Mouse (Mus musculus): ENCODE measurements around the gene Htr5b.

The Htr5b gene

DNA sequence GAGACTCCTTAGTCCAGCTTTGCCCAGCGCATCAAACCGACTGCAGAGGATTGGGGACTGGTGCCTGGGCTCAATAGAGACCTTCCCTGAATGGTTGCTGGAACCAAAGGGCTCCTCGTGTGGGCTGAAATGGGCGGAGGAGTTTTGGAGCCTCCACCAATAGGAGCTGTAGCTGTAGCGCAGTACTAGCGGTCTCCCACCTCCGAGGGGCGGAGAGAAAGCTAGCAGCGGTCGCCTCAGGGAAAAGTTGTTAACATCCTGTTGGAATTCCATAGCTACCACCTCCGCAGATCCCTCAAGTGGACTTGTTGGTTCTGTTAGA, at the start of gene Htr5b:
TSS of gene Htr5b (minus strand) at position 67 of the 322 bp plus-strand sequence.
- peak; percentile 58 for DNase-seq (ENCODE audit: low read depth, low spot score)

DNA sequence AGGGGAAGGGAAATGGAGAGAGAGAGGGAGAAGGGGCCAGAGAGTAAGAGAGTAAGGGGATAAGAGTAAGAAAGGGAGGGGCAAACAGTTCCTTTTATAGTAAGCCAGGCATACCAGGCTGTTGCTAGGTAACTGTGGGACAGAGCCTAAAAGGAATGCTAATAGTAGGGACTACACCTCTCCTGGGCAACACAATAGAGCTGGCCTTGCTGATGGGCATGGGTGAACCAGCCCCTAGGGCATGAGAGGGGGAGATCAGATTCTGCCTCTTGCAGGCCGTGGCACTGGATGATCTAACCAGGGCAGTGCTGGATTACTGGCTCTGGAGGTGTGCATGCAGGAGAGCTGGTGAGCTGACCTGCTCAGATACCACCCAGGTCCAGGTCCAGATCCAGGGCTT, 49.2 kb upstream of the Htr5b start:
- no peak for DNase-seq (ENCODE audit: low read depth, low spot score)

DNA sequence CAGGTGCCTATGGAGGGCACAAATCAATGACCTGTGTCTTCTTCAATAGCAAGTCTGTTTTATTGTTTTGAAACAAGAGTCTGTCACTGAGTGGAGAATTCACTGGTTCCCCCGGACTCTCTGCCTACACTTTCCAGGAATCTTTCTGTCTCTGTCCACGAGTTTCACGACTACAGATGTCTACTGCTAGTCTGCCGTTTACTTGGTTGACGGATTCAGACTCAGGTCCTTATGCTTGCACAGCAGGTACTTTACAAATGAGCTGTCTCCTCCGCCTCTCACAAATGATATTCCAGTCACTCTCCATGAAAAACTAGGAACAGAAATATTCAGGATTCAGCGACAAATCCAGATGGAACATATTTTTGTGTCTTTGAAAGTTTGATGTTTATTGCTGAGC, 42.3 kb upstream of the Htr5b start:
- DNase-seq (ENCODE audit: low read depth, low spot score) = no peak

DNA sequence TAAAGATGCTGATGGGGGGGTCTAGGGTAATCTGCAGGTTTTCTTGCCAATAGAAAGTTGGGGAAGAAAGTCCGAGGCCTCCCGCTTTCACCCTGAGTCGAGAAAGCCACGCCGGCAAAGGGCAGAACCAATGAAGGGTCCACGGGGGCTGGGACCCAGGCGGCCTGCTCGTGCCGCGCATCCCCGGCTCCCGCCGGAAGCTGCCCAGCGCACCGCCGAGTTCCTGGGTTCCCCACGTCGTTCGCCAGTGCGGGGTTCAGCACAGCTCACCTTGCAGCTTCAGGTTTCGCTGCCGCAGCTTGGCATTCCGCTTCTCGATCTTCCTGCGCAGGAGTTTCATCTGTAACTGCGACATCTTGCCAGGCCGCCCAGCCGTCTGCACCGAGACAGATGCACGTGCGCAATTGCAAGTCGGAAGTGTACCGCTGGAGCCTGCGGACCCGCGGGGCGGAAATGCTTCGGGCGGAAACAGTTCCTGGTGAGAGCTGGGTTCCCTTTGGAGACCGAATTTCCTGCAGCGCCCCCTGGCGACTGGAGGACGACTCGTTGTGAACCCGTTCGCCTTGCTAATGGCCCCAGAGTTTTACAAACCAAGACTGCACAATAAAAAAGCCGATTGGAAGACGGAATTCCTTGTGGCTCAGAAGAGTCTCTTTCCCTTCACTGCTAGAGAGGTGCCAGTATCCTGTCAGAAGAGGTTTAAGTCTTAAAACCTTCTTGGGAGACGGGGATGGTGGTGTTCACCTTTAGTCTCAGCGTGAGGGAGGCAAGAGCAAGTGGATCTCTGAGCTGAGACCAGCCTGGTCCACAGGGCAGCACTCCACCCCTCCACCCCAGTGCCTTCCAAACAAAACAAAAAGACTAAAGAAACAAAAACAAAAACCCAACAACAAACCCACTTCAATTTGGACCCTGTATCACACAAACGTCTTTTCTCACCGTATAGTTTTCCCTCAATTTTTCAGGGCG, 39.5 kb upstream of the Htr5b start, which contains the start of gene Ddx18:
TSS of gene Ddx18 (minus strand) at position 469 of the 969 bp plus-strand sequence.
- DNase-seq (ENCODE audit: low read depth, low spot score) = peak; percentile 83

DNA sequence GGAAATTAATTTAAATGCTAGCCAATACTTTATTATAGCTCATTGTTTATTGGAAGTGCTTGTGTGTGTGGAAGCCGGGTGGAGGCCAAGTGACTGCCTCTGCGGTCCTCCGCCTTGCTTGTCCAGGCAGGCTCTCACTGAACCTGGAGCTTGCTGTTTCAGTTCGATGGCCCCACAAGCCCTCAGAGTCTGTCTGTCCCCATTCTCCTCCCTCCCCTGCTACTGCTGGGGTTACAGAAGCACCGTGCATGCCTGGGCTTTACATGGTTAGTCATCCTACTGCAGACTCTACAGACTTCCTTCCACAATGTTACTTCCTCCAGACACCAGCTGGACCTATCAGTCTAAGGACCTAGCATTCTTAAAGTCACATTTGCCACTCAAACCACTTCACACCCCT, 29.6 kb upstream of the Htr5b start:
- no peak for DNase-seq (ENCODE audit: low read depth, low spot score)

DNA sequence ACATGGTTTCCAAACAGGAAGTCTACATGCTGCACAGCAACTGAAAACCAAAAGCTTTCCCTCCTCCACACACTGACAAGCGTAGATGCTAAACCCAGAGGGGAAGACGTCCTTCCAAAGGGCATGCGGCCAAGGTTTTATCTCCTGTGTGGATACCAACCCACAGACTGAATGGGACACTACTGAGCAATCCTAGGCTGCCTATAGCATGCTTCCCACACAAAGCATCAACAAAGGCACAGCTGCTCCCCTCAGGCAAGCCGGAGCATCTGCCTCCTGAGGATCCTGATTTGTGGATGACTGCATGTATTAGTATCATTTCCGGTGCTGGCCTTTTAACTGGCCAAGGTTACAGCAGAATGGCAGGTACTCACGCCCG, 23.2 kb upstream of the Htr5b start:
- DNase-seq (ENCODE audit: low read depth, low spot score) = no peak

DNA sequence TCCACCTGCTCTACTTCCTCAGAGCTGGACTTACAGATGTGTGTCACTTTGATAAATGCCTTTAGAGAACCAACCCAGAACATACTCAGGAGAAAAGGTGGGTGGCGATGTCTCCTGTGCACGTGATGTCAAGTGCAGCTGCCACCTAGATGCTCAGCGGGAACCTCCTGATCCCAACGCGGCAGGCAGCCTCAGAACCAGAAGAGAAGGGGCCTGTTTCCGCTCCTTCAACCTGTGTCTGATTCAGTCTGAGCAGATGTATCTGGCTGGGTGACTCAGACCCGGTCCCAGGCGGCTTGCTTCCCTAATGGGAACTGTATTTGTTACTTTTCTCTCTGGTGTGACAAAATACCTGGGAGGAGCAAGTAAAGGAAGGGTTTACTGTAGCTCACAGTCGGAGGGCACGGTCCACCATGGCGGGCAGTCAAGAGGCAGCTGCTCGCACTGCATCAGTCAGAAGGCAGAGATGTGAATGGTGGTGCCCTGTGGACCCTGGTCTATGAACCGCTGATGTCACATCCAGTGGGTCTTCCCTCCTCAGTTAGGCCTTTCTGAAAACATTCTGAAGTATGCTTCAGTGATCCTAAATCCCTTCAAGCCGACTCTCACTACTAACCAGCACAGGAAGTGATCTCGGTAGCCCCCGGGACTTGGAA, 22.7 kb upstream of the Htr5b start:
- no peak for DNase-seq (ENCODE audit: low read depth, low spot score)

DNA sequence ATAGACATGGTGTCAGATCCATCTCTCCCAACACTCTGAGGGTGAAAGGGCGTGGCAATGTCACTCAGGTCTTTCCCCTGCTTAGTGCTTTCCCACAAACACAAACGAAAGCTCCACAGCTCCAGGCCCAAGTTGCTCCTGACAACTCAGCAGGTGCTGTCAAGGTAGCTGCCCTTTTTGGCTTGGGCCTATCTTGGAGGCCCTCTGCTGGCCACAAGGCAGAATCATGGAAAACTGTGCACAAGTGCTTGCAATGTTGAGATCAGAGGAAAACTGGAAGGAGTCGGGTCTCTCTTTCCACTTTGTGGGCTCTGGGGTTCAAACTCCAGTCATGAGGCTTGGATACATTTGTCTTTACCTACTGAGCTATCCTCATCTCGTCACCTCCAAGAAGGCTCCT, 21.2 kb upstream of the Htr5b start:
- peak; percentile 7 for DNase-seq (ENCODE audit: low read depth, low spot score)

DNA sequence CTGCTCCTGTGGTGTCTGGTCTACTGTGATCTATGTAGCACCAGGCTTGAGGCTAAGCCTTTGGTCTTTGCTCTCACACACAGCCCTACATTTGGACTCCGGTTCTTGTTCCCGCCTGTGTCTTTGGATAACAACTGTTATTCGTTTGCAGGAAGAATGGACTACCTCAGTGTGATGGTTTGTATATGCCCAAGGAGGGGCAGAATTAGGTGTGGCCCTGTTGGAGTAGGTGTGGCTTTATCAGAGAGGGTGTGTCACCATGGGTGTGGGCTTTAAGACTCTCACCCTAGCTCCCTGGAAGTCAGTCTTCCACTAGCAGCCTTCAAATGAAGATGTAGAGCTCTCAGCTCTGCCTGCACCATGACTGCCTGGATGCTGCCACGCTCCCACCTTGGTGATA, 20.4 kb upstream of the Htr5b start:
- DNase-seq (ENCODE audit: low read depth, low spot score) = no peak

DNA sequence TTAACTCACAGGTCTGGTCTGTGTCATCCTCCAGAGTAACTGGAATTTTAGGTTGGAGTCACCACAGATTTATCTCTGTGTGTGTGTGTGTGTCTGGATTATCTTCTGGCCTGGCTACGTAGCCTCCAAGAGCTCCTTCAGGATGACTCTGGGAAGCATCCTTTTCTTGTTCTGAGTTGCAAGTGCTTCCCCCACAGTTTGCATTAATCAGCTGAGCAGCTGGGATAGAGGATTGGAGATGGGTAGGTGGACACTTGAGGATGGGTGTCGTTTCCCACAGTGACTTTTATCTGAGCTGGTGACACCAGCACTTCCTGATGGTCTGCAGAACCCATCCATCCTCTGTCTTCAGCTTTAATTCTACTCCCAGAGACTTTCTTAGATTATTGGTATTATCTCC, 18.6 kb upstream of the Htr5b start:
- DNase-seq (ENCODE audit: low read depth, low spot score) = no peak

DNA sequence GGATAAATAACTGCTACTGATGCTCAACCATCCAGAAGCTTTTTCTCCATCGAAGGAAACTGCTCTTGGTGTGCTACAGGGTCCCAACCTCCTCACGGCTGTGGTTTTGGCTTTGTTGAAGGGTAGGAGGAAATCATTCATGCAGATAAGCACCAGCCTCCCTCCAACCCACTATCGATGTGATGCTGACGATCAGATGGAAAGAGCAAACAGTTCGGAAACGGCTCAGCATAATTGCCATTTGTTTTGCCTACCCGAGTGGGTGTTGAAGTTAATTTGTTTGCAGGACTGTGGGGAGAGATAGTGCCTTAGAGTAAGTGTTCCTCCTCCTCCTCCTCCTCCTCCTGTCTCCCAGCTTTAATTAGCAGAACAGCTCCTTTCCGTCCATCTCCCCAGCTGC, 12.1 kb upstream of the Htr5b start:
- no peak for DNase-seq (ENCODE audit: low read depth, low spot score)

DNA sequence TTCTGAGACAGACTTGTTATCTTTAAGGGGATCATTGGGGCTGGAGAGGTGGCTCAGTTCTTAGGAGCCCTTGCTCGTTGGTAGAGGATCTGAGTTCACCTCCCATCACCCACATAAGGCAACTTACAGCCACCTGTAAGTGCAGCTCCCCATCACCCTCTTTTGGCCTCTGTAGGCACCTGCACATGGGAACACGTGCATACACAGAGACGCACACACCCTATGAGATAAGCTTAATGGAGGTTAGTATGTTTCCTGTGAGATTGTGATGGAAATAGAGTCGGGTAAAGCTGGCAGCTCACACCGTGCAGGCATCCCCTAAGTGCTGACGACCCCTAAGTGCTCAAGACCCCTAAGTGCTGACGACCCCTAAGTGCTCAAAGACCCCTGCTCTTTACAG, 3.2 kb upstream of the Htr5b start:
- DNase-seq (ENCODE audit: low read depth, low spot score) = no peak

DNA sequence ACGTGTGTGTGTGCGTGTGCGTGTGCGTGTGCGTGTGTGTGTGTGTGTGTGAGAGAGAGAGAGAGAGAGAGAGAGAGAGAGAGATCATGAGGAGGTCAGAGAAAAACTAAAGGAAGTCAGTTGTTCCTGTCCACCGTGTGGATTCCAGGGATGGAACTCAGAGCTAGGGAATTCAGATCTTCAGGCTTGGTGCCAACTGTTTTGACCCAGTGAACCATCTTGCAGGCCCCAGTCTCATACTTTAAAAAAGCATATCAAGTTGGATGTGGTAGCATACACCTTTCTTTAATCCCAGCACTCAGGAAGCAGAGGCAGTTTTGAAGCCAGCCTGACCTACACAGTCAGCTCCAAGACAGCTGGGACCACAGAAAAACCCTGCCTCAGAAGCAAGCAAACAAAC, 1.0 kb upstream of the Htr5b start:
- DNase-seq (ENCODE audit: low read depth, low spot score) = no peak

DNA sequence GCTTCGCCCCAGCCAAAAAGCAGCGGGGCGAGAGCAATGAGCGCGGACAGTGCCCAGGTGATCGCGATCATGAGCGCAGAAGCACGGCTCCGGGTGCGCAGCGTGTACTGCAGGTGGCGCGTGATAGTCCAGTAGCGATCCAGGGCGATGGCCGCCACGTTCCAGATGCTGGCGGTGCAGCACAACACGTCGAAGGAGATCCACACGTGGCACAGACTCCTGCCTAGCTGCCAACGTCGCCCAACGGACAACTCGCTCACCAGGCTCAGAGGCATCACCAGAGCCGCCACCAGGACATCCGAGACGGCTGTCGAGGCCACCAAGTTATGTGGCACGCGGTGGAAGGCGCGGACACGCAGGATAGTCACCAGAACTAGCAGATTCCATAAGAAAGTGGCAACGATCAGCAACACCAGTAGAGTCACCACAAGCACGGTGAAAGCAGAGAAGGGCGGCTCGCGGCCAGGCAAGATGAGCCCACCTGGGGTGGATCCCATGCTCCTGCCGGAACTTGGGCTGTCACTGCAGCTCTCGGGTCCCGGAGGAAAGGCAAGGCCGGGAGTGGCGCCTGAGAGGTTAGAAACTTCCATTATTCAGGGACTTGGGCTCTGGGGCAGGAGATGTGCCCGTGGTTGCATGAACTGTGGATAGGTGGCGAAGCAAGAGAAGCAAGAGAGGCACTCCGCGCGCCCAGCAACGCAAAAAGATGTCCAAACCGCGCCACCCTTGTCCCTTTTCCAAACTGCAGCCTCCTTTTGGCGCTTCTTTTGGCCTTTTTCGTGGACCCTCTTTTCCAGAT, 466 bp downstream of the Htr5b start:
- DNase-seq (ENCODE audit: low read depth, low spot score) = no peak

DNA sequence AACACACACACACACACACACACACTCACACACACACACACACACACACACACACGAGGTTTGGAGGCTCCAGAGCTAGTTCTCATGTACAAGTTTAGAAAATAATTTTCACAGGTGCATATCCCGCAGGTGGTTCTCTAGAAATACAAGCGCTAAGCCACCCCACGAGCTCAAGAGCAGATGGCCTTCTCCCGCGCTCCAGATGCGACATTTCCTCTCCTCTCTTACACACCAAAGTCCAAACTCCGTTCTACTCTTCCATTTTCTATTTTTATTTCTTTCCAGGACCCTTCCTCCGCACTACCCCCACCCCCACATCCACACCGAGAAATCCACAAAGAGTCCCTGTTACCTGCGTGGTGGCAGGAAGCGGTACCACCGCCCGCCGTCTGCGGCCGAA, 1.2 kb downstream of the Htr5b start:
- DNase-seq (ENCODE audit: low read depth, low spot score) = no peak

DNA sequence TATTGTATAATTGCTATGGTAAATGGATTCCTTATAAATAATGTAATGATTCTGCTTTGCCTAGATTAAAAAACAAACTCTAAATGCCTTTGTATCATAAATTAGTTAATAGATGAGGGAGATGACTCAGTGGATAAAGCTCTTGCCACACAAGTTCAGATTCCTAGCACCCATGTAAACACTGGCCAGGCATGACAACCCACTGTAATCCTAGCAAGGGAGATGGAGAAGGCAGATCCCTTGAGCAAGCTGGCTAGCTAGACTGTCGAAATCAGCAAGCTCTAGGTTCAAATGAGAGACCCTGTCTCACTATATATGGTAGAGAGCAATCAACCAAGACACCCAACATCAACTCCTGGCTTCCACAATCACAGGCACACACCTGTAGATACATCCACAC, 9.7 kb downstream of the Htr5b start:
- DNase-seq (ENCODE audit: low read depth, low spot score) = no peak

DNA sequence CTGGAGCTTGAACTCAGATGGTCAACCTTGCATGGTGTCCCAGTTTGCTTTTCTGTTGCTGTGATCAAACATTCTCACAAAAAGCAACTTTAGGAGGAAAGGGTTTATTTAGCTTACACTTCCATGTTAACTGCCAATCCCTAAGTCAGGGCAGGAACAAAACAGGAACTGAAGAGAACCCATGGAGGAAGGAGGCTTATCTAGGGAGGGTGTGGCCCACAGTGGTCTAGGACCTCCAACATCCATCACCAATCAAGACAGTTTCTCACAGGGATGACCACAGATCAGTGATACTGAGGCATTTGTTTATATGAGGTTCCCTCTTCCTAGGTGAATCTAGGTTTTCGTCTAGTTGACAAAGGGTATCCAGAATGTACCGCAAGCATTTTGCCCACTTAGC, 16.3 kb downstream of the Htr5b start:
- DNase-seq (ENCODE audit: low read depth, low spot score) = no peak

DNA sequence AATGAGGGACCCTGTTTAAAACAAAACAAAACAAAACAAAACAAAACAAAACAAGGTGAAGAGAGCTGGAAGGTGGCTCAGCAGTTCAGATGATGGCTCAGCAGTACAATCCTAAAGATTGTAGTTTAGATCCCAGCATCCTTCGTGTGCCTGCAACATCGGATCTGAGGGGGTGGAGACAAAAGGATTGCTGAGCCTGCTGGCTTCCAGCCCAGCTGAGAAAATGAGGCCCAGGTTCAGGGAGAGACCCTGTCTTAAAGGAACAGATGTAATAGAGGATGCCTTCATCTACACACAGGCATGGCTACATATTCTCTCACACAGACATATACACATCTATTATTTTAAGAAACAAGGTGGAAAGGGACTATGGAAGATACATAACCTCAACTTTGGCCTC, 17.1 kb downstream of the Htr5b start:
- DNase-seq (ENCODE audit: low read depth, low spot score) = no peak

DNA sequence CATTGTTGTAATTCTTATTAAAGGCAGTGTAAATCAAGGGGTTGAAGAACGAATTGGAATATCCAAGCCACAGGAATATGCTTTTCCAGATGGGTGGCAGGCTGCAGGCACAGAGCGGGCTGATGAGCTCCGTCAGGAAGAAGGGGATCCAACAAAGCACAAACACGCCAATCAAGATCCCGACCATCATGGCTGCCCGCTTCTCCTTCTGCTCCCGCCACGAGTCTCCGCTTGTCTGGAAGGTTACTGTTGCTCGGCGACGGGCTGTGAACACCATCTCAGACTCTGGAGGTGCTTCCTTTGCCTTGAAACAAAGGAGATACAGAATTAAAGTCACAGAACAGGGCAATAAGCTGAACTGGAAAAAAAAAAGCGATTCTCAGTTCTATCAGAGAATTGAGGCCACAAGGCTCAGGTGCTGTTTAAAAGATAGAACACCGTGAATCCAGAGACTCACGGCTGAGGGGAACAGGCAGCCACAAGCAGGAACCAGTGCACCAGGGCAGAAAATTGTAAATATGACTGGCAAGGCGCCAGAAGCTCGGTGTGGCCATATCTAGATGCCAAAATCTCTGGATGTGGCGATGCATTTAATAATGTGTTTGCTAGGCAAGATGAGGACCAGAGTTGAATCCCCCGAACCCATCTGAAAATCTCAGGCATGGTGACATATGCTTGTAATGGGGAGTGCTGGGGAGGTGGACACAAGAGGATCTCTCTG, 17.7 kb downstream of the Htr5b start:
- DNase-seq (ENCODE audit: low read depth, low spot score) = no peak

DNA sequence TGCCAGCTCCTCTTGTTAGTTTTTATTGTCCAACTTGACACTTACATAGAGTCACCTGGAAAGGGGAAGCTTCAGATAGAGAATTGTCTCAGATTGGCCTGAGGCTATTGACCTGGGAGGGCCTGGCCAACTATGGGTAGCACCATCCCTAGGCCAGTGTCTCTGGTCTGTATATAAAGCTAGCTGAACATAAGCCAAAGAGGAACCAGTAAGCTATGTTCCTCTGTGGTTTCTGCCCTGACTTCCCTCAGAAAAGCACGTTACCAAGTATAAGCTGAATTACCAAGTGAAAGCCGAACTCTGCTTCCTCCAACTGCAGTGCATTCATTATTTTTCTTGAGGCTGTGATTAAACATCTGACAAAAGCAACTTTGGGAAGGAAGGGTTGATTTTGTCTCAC, 19.5 kb downstream of the Htr5b start:
- no peak for DNase-seq (ENCODE audit: low read depth, low spot score)

DNA sequence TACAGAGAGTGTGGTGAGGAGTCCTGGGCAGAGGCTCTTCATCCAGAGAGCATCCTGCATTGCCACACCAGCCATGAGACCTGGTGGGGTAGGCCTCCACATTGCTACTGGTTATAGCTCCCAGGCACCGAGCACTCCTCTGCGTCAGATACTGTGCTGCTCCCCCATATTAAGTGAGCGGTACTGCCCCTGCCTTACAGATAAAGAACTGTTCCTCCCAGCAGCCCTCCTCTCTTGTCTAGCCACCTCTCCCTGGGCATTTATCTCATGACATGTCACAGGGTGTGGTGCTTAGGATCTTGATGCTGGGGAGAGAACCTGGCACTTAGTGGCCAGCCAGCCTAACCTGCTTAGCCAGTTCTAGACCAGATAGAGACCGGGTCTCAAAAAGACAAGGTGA, 31.2 kb downstream of the Htr5b start:
- no peak for DNase-seq (ENCODE audit: low read depth, low spot score)

DNA sequence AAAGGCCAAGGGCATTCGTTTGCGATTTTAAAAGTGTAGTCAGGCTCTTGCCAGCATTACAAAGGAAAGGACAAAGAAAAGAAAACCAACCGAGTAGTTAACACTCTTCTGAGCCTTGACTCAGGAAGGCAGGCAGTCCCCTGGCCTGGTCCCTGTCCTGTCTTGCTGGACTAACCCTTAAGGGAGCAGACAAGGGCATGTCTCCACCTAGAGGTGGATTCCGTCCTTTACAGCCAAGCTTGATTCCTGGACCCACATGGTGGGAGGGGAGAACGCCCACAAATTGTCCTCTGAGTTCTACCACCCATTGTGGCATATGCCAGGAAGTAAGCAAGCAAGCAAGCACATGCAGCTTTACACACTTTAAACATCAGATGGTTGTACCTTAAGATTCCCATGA, 38.0 kb downstream of the Htr5b start:
- peak; percentile 16 for DNase-seq (ENCODE audit: low read depth, low spot score)
